ENCODE assay signal across 8 mouse cellular contexts in the genomic region with DNA sequence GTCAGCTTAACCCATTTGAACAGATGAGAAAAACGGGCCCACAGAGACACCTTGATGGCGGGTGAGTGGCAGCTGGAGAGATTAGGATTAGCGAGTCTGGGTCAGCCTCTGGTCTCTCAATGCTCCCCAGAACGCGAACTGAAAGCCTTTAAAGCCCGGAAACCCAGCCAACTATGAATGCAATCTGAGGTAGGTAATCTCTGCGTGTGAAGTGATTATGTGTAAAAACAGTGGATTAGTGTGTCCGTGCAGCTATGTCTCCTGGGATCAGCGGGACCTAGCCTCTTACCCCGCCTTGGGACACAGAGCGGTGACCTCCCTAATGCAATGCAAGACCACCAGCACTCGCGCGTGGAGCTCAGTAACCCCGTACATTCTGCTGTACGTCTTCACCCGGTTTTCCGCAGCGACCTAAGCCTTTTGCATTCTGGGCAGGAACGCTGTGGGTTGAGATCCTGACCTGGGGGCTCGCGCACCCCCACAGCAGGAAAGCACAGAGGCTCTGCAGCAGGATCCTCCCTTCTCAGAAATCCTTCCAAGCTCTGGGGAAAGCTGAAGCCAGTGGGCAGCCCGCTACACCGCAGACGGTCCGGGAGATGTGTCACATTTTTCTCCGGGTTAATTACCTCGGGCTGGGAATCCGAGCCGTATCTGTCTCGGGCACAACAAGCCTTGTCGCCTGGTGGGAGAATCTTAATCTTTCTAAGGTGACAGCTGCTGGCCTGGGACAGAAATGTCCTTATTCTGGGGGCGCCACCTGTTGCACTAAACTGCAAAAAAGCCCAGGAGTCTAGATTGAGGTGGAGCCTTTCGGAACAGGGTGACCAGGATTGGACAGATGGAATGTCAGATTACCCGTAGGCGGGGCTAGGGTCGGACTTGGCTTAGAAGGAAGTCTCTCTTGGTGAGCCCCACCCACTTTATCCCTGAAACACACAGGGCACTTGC. TPM values are rescaled to one million over a fixed set of nuclear protein-coding genes. Genes with fewer than 3 reads are reported as not detected.
DNase-seq lines count a peak whose midpoint lies in the region; ATAC-seq lines count a peak whose summit lies in the region.

A gene (plus strand): TSS at position 940 of the 948 bp plus-strand sequence.

- peaks cover 27% of the 10 kb centered on the region for H3K27me3 ChIP-seq in hindbrain, embryonic 12.5 days

- no peak within 1 kb of the TSS for H3K27ac ChIP-seq in hindbrain, embryonic 12.5 days

- 3% methylated on average over 37 of the region's 37 CpGs for WGBS in hindbrain, embryonic 12.5 days

- H3K4me3 ChIP-seq in hindbrain, embryonic 12.5 days: peak within 1 kb of the TSS; percentile 38

- ATAC-seq in hindbrain, embryonic 12.5 days (ENCODE audit: low FRiP score): peak; percentile 77

- no peak within 1 kb of the TSS for H3K9ac ChIP-seq in hindbrain, embryonic 12.5 days

- no peaks in the 10 kb centered on the region for H3K36me3 ChIP-seq in hindbrain, embryonic 12.5 days

- H3K9me3 ChIP-seq in hindbrain, embryonic 12.5 days (replicated peaks): no peaks in the 10 kb centered on the region

- peak within 1 kb of the TSS; percentile 52 for H3K4me2 ChIP-seq in hindbrain, embryonic 12.5 days (replicated peaks)

- peak; percentile 70 for DNase-seq in NIH3T3 (ENCODE audit: low read depth)
- peak; percentile 71 to 77 for DNase-seq in cerebellum, postnatal 14 days
- DNase-seq in frontal cortex, postnatal 14 days (ENCODE audit: low spot score in 2 of 2): peak; percentile 30 to 35
- peak; percentile 59 to 71 for DNase-seq in layer of hippocampus, postnatal 10 days (ENCODE audit: low spot score in 2 of 2)
- peak; percentile 89 for DNase-seq in lung, postnatal 25 days (ENCODE audit: low spot score)
- peak; percentile 89 for DNase-seq in retina, embryonic 14.5 days (ENCODE audit: low spot score)
- peak; percentile 74 for DNase-seq in urinary bladder, postnatal 25 days (ENCODE audit: low spot score)

- H3K4me1 ChIP-seq in hindbrain, embryonic 12.5 days: peaks cover 11% of the 10 kb centered on the region

RNA-seq across cellular contexts. Expression of the gene that starts here (rescaled TPM):
- polyA plus RNA-seq in hindbrain, embryonic 12.5 days (2016; fragmentation: Nextera tagmentation; extraction: Ambion mirVana): 137 and 141 TPM in 2 replicates
- total RNA-seq in layer of hippocampus, postnatal 10 days (2021): 10 to 100 TPM; 69.7 to 81.4 TPM

Comparison
In these comparisons a context has a peak if more than half of its experiments do, and no peak if none do; other contexts are left out.
1. DNase-seq: peak in every context shown above with its lines; median percentile 89 in lung, postnatal 25 days; 89 in retina, embryonic 14.5 days; 74 in cerebellum, postnatal 14 days; 74 in urinary bladder, postnatal 25 days; 70 in NIH3T3; 65 in layer of hippocampus, postnatal 10 days; 32 in frontal cortex, postnatal 14 days.